Mouse (Mus musculus): ENCODE data around the gene Rgs12.

- TF ChIP-seq CTCF (IDR thresholded peaks at IDR 0.05) (peak; percentile 56), POLR2A (IDR thresholded peaks at IDR 0.05; ENCODE audit: insufficient read depth, low read depth, low read length) (peak; percentile 60; the same call in 1 of the 2 replicates), EP300 (IDR thresholded peaks at IDR 0.05; ENCODE audit: insufficient read depth, low read depth, low read length) (no peak)
These were observed 107.6 kb downstream of the Rgs12 start, which contains the start of gene Dok7 for GRCm38 (mm10) chr5:35056604-35057432.

Measured in heart, adult 2 months (tissue).